Mouse (Mus musculus) cortical plate, adult 2 months (tissue): Measurements from ENCODE around the gene Scap.

Experiments used
- CTCF ChIP-seq: fragments of 200-500 bp; IDR thresholded peaks from 2 replicates; pipeline ENCODE4 v1.5.1; 2011; ENCODE audit warnings: mild to moderate bottlenecking, control low read depth, low read length; ENCODE audit not compliant: insufficient read depth; ENCODE audit errors: extremely low read depth
- POLR2A ChIP-seq: fragments of 200-500 bp; IDR thresholded peaks from 2 replicates; pipeline ENCODE4 v1.6.1; 2011; ENCODE audit warnings: mild to moderate bottlenecking, low read length, control low read depth; ENCODE audit not compliant: insufficient read depth; ENCODE audit errors: extremely low read depth

GRCm38 (mm10) chr9:110350188-110350587, 17.1 kb downstream of the Scap start:
- TF ChIP-seq CTCF = no peak
- no peak for TF ChIP-seq POLR2A
